Mouse (Mus musculus) heart, adult 2 months (tissue): ENCODE measurements around the gene Gpatch11. TPM values are rescaled to one million over a fixed set of nuclear protein-coding genes. Genes with fewer than 3 reads are reported as not detected.

Source experiments
- DNase-seq, 2 experiments: peaks; one replicate each; pipeline ENCODE4 v3.0.0; 2021
- H3K27ac ChIP-seq: fragments of 200-600 bp; 2 replicates; pipeline ENCODE4 v1.8.1; 2022
- H3K27me3 ChIP-seq: fragments of 200-500 bp; 2 replicates; pipeline ENCODE4 v1.6.1; 2012; ENCODE audit warnings: mild to moderate bottlenecking, low read length, inconsistent platforms, mixed read lengths; ENCODE audit not compliant: control insufficient read depth, insufficient read depth
- H3K36me3 ChIP-seq: fragments of 200-500 bp; 2 replicates; pipeline ENCODE4 v1.6.1; 2012; ENCODE audit warnings: low read length, inconsistent platforms; ENCODE audit not compliant: control insufficient read depth, insufficient read depth
- H3K4me1 ChIP-seq: fragments of 200-500 bp; 2 replicates; pipeline ENCODE4 v1.6.1; 2011; ENCODE audit warnings: low read length; ENCODE audit not compliant: control insufficient read depth, insufficient read depth
- H3K4me3 ChIP-seq: fragments of 200-600 bp; 2 replicates; pipeline ENCODE4 v1.8.1; 2022
- H3K79me2 ChIP-seq: fragments of 200-500 bp; replicated peaks from 2 replicates; pipeline ENCODE4 v1.6.1; 2012; ENCODE audit warnings: mild to moderate bottlenecking, inconsistent platforms, low read length, moderate library complexity, mixed read lengths; ENCODE audit not compliant: control insufficient read depth, insufficient read depth
- H3K9ac ChIP-seq: fragments of 200-500 bp; 2 replicates; pipeline ENCODE4 v1.6.1; 2012; ENCODE audit warnings: low read depth, mild to moderate bottlenecking, control low read depth, inconsistent platforms, low read length, mixed read lengths
- CTCF ChIP-seq: fragments of 200-600 bp; IDR thresholded peaks from 2 replicates; pipeline ENCODE4 v1.8.1; 2022; ENCODE audit warnings: antibody characterized with exemption, mild to moderate bottlenecking, moderate library complexity
- EP300 ChIP-seq: fragments of 200-500 bp; IDR thresholded peaks from 2 replicates; pipeline ENCODE4 v1.6.1; 2011; ENCODE audit warnings: low read depth, low read length, control low read depth; ENCODE audit not compliant: insufficient read depth
- POLR2A ChIP-seq: fragments of 200-500 bp; IDR thresholded peaks from 2 replicates; pipeline ENCODE4 v1.6.1; 2011; ENCODE audit warnings: mild to moderate bottlenecking, low read depth, low read length, control low read depth; ENCODE audit not compliant: insufficient read depth
- WGBS: fragments of 180-500 bp; shearing (Covaris S2); methylation state at CpG from one replicate; pipeline ENCODE4 v1.1.7; 2018; 5-methylcytosine and 5-hydroxymethylcytosine counted together
- intact Hi-C: fragments of 180-260 bp; cut with DNase I; formaldehyde crosslinking; loops from one replicate; pipeline ENCODE4 v1.15.1; 2025
- polyA plus RNA-seq: library from polyadenylated mRNA; depleted of rRNA; stranded (reverse); fragments of >200 nt; gene quantifications from 2 replicates; pipeline ENCODE4 v1.2.3, GENCODE M21; 2012
- total RNA-seq, 2 experiments: library from RNA; stranded (reverse); gene quantifications; 2 replicates each; pipeline ENCODE4 v1.2.3; 2021

The Gpatch11 gene
- total and polyA plus RNA-seq, 3 experiments: 11.6 to 26.9 (median 26.4) TPM

GRCm38 (mm10) chr17:78842271-78842928 lies 7.0 kb downstream of the Gpatch11 start:
- WGBS: 93% methylated on average over 7 of the region's 7 CpGs
- Histone ChIP-seq H3K4me3 (no peak overlapping the region), H3K4me1 (no peaks in the 10 kb centered on the region), H3K36me3 (no peaks in the 10 kb centered on the region; the same call in 1 of the 2 replicates), H3K9ac (no peak overlapping the region), H3K27me3 (no peaks in the 10 kb centered on the region), H3K27ac (no peak overlapping the region), H3K79me2 (no peaks in the 10 kb centered on the region)
- DNase-seq: no peak
- TF ChIP-seq EP300 (no peak), POLR2A (no peak), CTCF (no peak)
- intact Hi-C loops: no loop called here

DNA sequence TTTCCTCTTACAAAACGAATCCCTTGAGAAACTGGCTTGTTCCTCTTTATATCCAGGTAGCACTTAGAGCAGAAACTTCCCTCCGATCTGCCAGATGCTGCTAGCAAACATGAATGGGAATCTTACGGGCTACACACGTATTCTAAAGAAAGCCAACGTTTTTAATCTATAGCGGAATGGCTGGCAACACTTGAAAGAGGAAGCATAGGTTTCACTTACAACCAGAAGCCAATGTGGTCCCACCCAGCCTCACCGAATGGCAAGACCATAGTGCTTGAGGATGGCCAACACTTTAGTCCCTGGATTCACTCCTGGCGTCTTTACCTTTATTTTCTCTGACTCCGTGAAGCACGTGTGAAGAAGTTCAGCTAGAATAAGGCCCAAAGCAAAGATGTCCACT lies 20.9 kb downstream of the Gpatch11 start:
- H3K4me1 ChIP-seq: no peaks in the 10 kb centered on the region
- H3K27ac ChIP-seq: no peak overlapping the region
- WGBS: 87% methylated on average over 10 of the region's 10 CpGs
- no peaks in the 10 kb centered on the region for H3K36me3 ChIP-seq
- no peak overlapping the region for H3K4me3 ChIP-seq
- intact Hi-C loops: no loop called here
- DNase-seq: no peak
- no peaks in the 10 kb centered on the region for H3K27me3 ChIP-seq
- no peaks in the 10 kb centered on the region for H3K79me2 ChIP-seq
- no peak overlapping the region for H3K9ac ChIP-seq
- TF ChIP-seq EP300: no peak
- no peak for TF ChIP-seq POLR2A
- no peak for TF ChIP-seq CTCF

- Histone ChIP-seq H3K9ac (no peak overlapping the region), H3K4me1 (no peaks in the 10 kb centered on the region), H3K36me3 (no peaks in the 10 kb centered on the region), H3K27me3 (no peaks in the 10 kb centered on the region), H3K4me3 (no peak overlapping the region), H3K27ac (no peak overlapping the region), H3K79me2 (no peaks in the 10 kb centered on the region)
- intact Hi-C loops: no loop called here
- DNase-seq: no peak
- 93% methylated on average over 6 of the region's 6 CpGs for WGBS
- no peak for TF ChIP-seq EP300
- TF ChIP-seq CTCF: no peak
- TF ChIP-seq POLR2A: no peak
Measured at GRCm38 (mm10) chr17:78873886-78874285, 38.5 kb downstream of the Gpatch11 start.

- Histone ChIP-seq H3K27me3 (no peaks in the 10 kb centered on the region), H3K36me3 (0 out of 2 replicates have a peak, but pooled peaks cover 2% of the 10 kb centered on the region), H3K9ac (peak overlapping the region; percentile 80), H3K4me1 (peaks cover 1% of the 10 kb centered on the region), H3K79me2 (no peaks in the 10 kb centered on the region), H3K4me3 (peak overlapping the region; percentile 60), H3K27ac (peak overlapping the region; percentile 73)
- DNase-seq: no peak
- TF ChIP-seq EP300: no peak
- no peak for TF ChIP-seq CTCF
- TF ChIP-seq POLR2A: no peak
- 5% methylated on average over 6 of the region's 7 CpGs for WGBS
- intact Hi-C loops: no loop called here
Measured at GRCm38 (mm10) chr17:78881878-78882304, 46.5 kb downstream of the Gpatch11 start.

DNA sequence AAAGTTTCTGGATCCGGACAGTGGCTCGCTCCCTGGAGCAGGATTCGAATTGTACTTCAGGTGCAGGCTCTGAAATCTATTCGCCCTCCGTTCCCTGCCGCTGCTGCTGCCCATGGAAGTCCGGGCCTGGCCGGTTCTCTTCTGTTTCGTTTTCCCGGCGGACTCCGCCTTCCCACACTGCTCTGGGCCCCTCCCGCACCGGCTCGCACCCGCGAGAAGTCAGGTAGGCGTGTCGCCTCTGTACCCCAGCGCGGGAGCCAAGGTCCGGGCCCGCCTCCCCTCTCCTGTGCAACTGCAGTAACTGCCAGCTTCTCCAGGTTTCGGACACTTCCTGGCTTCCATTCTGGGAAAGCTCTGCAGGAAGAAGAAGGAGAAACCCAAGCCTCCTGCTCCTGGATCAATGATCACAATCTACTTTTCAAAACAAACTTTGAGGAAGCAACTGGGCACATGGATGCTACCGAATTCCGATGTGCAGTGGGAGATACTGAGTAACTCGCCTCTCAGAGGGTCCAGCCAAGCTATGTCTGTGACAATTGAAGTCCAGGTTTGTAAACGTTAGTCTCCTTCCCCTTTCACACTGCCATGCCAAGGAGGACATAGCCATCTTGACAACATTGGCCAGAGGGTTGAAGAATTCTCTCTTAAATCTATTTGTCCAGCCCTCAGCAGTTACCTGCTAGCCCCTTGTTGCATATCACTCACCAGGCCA lies 47.2 kb downstream of the Gpatch11 start, which contains the start of gene Eif2ak2:
Gene Eif2ak2, minus strand, starts transcription at position 173 of the 712 bp plus-strand sequence.
- Histone ChIP-seq H3K79me2 (no peaks in the 10 kb centered on the region), H3K27me3 (no peaks in the 10 kb centered on the region), H3K4me1 (peaks cover 1% of the 10 kb centered on the region), H3K4me3 (peak within 1 kb of the TSS; percentile 60), H3K9ac (peak within 1 kb of the TSS; percentile 80), H3K27ac (peak within 1 kb of the TSS; percentile 73), H3K36me3 (0 out of 2 replicates have a peak, but pooled peaks cover 2% of the 10 kb centered on the region)
- peak; percentile 86 to 89 for DNase-seq
- no peak for TF ChIP-seq EP300
- peak; percentile 81 for TF ChIP-seq POLR2A
- intact Hi-C loops: no loop called here
- WGBS: 1% methylated on average over 28 of the region's 28 CpGs

DNA sequence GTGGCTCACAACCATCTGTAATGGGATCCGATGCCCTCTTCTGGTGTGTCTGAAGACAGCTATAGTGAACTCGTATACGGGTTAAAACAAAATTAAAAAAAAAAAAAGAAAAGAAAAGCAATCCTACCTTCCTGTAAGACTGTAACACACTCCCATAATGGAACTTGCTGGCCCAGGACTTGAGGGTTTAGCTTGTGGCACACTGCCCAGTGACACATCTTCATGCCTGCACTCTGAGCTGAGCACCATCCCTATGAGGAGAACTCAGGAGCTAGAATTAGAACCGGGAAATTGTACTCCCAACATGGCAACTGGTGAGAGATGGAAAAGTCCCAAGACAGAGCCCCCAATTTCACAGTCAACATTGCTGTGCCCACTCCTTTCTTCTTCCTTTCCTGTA lies 47.9 kb downstream of the Gpatch11 start:
- WGBS: 88% methylated on average over 4 of the region's 4 CpGs

More for the DNA sequence above, 47.9 kb downstream of the Gpatch11 start:
- TF ChIP-seq POLR2A (no peak), CTCF (no peak), EP300 (no peak)
- H3K4me3 ChIP-seq: no peak overlapping the region
- no peaks in the 10 kb centered on the region for H3K27me3 ChIP-seq
- H3K9ac ChIP-seq: no peak overlapping the region
- H3K79me2 ChIP-seq: no peaks in the 10 kb centered on the region
- H3K36me3 ChIP-seq: 0 out of 2 replicates have a peak, but pooled peaks cover 2% of the 10 kb centered on the region
- peaks cover 1% of the 10 kb centered on the region for H3K4me1 ChIP-seq
- no peak for DNase-seq
- intact Hi-C loops: no loop called here
- H3K27ac ChIP-seq: no peak overlapping the region
